Mouse (Mus musculus): ENCODE measurements at regions not wholly inside any gene's neighbourhood (a gene's known extent, or its start where the extent isn't known, plus 50 kb on each side); places are given as distances from the start of the nearest gene placed in this dataset.

DNA sequence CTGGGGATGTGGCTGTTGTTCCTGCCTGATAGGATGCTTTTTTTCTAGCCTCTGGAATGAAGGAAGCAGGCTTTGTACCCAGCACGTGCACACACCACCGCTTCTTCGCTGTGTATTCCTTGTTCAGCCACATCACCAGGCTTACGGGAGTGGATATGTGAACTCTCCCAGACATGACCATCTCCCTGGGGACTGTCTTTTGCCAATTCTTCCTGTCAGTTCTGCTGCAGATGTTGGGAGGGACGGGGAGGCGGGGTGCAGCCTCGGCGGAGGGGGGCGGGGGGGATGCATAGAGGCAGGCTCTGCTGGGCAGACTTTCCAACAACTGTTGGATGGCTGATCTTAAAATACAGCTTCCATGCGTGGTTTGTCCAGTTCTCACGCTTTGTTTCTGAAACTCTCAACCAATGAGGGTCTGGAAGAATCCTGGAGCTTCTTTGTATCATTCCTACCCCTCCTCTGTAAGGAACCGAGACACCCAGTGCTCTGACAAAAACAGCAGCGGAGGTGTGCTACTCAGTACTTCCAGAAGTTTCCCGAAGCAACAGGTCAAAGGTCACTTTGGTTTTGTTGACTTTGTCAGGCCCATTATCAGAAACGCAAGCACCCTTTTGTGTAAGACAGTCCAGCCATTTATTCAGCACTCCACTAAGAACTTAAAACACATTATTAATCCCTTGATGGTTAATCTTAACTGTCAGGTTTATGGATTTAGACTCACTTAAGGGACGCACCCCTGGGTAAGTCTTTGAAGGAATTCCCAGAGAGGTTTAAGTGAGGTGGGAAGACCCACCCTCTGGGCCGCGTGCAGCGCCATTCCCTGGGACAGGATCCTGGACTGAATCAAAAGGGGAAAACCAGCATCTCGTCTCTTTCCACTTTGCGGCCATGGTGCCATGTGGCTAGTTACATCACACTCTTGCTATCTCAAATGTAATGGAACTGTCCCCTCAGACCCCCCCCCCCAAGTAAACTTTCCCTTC, 476.5 kb upstream of the Tbx3 start:
- ATAC-seq (replicated peaks; ENCODE audit: low read depth, poor library complexity, severe bottlenecking) = no peak

- ATAC-seq (replicated peaks; ENCODE audit: low read depth, poor library complexity, severe bottlenecking) = no peak
These were observed 470.6 kb upstream of the Tbx3 start for GRCm38 (mm10) chr5:119199906-119200305.

DNA sequence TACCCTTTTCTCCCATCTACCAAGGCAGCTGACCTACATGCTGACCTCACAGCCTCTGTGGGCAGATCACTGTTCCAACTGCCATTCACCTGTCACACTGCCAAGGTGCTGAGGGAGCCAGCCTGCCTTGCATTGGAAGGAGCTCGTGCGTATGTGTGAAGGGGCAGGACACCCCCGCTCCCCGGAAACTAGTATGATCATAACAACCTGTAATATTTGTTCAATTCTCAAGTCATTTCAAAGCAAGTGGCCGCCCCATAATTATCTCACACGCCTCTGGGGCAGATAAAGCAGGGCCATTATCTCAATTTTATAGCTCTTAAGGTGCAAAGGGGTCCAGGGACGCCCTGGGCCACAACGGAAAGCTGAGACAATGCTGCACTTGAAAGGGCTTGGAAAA, 469.2 kb upstream of the Tbx3 start:
- no peak for ATAC-seq (replicated peaks; ENCODE audit: low read depth, poor library complexity, severe bottlenecking)

DNA sequence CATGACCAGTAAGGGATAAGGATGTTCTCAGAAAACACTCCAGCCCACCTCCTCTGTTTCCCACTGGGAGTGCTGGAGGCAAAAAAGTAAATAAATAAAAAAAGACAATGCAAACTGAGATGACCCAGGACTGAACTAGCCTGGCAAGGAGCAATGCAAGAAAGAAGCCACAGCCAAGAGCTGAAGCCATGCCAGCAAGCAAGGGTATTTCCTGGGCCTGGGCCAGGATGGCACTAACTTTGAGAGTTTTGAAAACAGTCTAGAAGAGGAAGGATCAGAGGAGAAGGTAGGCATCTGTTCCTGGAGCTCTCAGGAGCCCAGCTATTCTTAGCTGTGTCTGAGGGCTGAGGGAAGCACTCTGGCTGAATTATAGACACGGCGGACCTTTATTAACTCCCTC, 465.7 kb upstream of the Tbx3 start:
- ATAC-seq (replicated peaks; ENCODE audit: low read depth, poor library complexity, severe bottlenecking) = no peak

DNA sequence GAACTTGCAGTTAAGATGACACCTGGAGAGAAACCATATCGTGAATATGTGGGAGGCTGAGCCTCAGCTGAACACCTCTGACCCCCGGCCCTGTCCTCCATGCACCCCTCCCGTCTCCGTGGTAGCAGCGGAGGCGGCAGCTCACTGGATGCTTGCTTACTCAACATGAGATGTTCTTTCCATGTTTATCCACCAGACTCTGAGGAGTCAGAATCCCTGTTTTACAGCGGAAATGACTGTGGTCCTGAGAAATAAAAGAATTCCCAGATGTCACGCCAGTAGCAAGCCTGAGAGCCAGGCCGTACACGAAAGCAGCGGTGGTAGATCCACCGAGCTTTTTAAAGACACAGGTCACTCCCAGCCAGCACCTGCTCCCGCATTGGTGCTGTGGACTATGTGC, 462.4 kb upstream of the Tbx3 start:
- no peak for ATAC-seq (replicated peaks; ENCODE audit: low read depth, poor library complexity, severe bottlenecking)

GRCm38 (mm10) chr5:119213196-119213595, 457.3 kb upstream of the Tbx3 start:
- ATAC-seq (replicated peaks; ENCODE audit: low read depth, poor library complexity, severe bottlenecking) = no peak

- no peak for ATAC-seq (replicated peaks; ENCODE audit: low read depth, poor library complexity, severe bottlenecking)
These were observed 456.6 kb upstream of the Tbx3 start for GRCm38 (mm10) chr5:119213692-119214357.

- ATAC-seq (replicated peaks; ENCODE audit: low read depth, poor library complexity, severe bottlenecking) = no peak
These were observed 455.5 kb upstream of the Tbx3 start for GRCm38 (mm10) chr5:119214937-119215336.

DNA sequence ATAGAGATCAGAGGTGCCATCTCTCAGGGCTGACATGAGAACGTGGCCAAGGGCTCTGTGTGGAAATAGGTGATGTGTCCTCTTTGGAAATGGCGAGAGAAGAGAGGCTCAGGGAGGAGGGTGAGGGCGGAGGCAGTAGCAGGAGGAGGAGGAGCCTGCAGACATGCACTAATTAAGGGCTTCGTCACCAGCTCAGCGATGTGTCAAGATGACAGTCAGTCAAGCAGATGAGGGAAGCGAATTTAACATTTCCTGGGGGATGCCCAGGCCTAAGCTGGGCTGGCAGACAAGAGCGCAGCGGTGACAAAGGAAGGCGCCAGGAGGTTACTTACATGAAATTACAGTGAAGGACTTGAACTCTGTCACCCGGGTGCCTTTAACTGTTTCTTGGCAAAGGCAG, 455.1 kb upstream of the Tbx3 start:
- ATAC-seq (replicated peaks; ENCODE audit: low read depth, poor library complexity, severe bottlenecking) = no peak

DNA sequence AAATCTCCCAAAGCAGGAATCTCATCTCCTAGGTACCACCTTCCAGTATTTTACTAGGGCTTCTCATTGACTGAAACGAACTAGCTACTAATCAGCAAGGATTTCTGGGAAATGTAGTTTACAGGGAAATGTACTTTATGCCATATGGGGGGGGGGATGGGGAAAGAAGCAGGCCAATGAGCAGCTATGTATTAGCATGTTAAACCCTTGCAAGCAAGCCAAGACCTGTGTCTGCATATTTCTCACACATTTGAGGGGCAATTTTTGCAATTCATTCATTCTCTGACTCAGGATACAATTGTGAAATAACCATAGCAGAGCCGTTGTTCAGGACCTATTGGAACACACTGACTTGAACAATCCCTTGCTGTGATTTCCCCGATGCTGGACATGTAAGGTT, 454.3 kb upstream of the Tbx3 start:
- ATAC-seq (replicated peaks; ENCODE audit: low read depth, poor library complexity, severe bottlenecking) = no peak

DNA sequence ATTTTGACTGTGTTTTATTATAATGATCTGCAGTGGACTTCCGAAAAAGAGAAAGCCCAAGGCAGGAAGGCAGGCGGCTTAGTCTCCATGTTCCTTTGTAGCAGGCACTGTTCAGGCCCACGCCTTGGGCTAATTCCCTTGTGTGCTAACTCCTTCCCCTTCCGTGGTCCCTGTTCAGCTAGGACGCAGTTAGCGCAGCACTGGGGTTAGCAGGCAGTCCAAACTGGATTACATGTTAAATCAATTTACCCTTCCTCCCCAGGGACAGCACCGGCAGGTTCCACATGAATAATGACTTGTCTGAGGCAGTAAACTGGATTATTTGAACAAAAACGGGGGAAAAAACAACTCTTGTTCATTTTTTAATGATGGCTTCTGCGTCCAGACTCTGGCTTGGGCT, 453.4 kb upstream of the Tbx3 start:
- ATAC-seq (replicated peaks; ENCODE audit: low read depth, poor library complexity, severe bottlenecking) = no peak

DNA sequence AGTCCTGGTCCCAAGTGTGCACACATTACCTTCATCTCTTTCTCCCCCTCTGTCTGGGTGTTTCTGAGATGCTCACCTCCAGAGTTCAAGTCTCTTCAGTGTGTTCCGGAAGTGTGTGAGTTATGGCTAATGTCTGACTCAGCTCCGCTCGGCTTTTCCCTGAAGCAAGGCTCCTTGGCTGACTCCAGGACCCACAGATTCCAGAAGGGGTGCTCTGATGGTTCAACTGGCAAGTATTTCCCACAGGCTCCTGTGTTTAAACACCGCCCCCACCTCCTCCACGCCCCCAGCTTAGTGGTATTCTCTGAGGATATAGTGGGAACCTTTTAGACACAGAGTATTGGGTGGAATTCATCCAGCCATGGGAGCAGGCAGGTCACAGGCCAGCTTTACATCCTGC, 441.8 kb upstream of the Tbx3 start:
- no peak for ATAC-seq (replicated peaks; ENCODE audit: low read depth, poor library complexity, severe bottlenecking)

GRCm38 (mm10) chr5:119232941-119233340, 437.5 kb upstream of the Tbx3 start:
- no peak for ATAC-seq (replicated peaks; ENCODE audit: low read depth, poor library complexity, severe bottlenecking)

DNA sequence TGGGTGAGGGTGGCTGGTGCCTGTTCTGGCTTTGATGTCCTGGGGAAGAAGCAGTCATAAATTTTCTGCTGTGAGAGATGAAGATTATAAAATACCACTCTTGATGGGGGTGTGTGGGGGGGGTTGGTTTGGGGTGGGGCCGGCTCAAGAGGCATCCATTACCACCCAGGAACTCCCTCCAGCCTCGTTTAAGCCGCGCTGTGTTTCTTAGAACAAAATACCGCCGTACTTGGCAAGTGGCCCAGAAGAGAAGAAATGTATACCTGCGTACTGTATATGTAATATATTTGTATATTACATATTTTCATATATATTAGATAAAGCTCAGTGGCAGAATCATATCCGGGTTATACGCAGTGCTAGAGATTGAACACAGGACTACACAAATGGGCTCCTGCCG, 434.6 kb upstream of the Tbx3 start:
- ATAC-seq (replicated peaks; ENCODE audit: low read depth, poor library complexity, severe bottlenecking) = no peak

DNA sequence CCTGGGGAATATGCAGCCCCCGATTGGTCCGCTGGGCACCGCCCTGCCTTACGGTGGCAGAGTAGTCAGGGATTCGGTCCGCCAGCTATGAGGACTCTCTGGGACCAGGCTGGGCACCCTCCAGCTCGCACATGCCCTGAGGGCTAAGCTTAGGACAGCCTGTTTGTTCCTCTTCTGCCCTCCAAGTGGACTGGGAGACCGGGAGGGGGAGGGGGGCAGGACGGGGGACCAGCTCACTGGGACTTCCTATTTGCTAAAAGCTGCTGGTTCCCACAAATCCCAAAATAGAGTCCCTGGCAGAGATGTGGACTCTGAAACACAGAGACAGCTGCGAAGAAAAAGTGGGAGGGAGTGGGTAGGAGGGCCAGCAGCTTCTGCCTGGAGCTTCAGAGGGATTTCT, 423.6 kb upstream of the Tbx3 start:
- ATAC-seq (replicated peaks; ENCODE audit: low read depth, poor library complexity, severe bottlenecking) = no peak

GRCm38 (mm10) chr5:119248626-119249025, 421.8 kb upstream of the Tbx3 start:
- no peak for ATAC-seq (replicated peaks; ENCODE audit: low read depth, poor library complexity, severe bottlenecking)

DNA sequence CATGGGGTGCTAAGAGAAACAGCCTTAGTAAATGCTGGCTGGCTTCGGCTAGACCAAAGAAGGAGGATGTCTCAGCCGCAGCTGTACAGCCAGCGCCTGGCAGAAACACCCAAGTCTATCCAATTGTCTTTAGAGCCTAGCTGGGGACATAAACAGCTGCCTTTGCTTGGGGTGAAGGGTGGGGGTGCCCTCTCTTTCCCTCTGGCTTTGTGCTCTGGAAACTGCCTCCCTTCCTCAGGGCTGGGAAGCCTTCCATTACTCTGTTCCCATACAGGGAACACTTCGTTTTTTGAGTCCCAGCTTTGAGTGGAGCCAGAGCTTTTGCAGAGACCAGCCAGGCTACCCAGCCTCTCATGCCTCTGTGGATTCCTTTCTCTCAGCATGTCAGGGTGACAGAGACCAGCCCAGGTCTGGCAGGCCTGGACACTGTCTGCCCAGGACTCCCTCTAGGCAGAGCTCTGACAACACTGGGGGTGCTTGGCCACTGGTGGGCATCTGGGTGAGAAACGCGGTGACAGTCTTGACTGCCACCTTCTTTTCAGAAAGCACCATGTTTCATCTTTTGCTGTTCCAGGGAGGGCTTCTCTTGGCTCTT, 421.2 kb upstream of the Tbx3 start:
- no peak for ATAC-seq (replicated peaks; ENCODE audit: low read depth, poor library complexity, severe bottlenecking)

DNA sequence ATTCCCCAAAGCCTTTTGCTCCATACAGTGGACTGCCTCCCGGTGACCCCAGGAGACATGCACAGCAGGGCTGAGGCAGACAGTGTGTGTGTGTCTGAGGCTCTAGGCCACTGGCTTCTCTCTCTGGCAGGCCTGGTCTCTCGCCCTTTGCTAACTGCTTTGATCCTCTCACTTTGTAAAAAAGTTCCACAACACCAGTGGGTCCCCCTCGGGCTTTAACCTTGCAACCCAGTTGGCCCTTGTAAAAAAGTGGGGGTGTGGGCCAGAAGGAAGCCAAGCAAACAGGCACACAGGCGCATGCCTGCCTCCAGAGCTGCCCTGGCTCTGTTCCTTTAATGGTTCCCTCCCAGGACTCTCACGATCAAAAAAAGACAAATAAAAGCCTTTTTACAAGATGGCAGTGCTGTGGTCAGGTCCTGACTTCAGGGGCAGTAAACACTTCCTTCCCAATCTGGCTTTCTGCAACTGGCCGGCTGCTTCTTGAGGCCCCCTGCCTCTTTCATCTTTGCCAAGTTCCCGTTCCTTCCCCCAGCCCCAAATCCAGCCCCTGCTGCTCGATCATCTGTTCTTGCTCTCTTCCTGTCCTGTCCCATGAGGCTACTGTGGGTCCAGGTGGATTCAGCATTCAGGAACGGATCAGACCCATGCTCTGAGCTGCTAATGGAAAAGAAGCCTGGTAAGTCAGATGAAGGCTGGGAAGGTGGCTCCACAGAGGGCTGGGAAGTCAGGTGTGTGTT, 419.0 kb upstream of the Tbx3 start:
- no peak for ATAC-seq (replicated peaks; ENCODE audit: low read depth, poor library complexity, severe bottlenecking)

DNA sequence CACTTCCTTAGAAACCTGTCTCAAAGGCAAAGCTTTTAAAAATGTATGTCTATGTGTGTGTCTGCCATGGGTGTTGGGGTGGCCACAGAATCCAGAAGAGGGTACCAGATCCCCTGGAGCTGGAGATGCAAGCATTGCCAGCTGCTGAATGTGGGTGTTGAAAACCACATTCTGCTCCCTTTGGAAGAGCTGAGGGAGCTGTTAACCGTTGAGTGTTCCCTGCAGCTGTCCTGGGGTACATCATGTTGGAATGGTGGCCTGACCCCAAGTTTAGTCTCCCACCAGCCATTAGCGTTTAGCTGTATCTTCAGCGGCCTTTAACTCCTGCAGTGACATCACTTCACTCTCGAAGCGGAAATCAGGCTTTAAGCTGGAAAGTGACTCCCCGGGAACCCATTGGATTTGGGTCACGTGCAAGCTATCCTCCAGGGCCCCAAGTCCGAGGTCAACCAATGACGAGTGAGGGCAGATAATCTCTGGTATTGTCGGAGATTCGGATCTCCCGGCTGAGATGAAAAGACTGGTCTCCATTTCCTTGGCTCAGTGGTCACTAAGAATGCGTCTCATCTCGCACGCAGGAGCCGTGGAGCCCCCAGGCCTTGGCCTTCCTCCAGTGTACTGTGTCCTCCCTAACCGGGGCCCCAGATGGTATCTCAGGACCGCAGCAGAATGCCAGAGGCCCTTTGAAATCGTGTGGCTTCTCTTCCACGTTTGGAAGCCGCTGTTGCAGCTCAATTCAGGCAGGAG, 412.9 kb upstream of the Tbx3 start:
- no peak for ATAC-seq (replicated peaks; ENCODE audit: low read depth, poor library complexity, severe bottlenecking)

GRCm38 (mm10) chr5:119258831-119259230, 411.6 kb upstream of the Tbx3 start:
- ATAC-seq (replicated peaks; ENCODE audit: low read depth, poor library complexity, severe bottlenecking) = no peak

All from common myeloid progenitor, adult 5-6 weeks (primary cell).